Mouse (Mus musculus) limb, embryonic 14.5 days (tissue): ENCODE data around the gene Olfr1392. TPM values are rescaled to one million over a fixed set of nuclear protein-coding genes. Genes with fewer than 3 reads are reported as not detected.

Source experiments
- ATAC-seq: fragments of 200-750 bp; cut with Nextera tagmentation; 2 replicates; pipeline ENCODE4 v1.8.0; 2017; ENCODE audit warnings: low read depth, moderate number of reproducible peaks, moderate TSS enrichment; ENCODE audit not compliant: low FRiP score
- DNase-seq: peaks from one replicate; pipeline ENCODE4 v3.0.0-alpha.2; 2015; ENCODE audit warnings: low spot score
- H3K27ac ChIP-seq: fragments of 300-500 bp; sonication (generic); replicated peaks from 2 replicates; pipeline ENCODE4 v1.5.1; 2014; ENCODE audit warnings: low read depth, mild to moderate bottlenecking, low read length, moderate library complexity, mixed read lengths
- H3K27me3 ChIP-seq: fragments of 300-500 bp; sonication (generic); 2 replicates; pipeline ENCODE4 v1.6.1; 2014; ENCODE audit warnings: low read length, mixed read lengths; ENCODE audit not compliant: control insufficient read depth, insufficient read depth
- H3K36me3 ChIP-seq: fragments of 300-500 bp; sonication (generic); 2 replicates; pipeline ENCODE4 v1.6.1; 2014; ENCODE audit warnings: mild to moderate bottlenecking, low read length, moderate library complexity, mixed read lengths; ENCODE audit not compliant: control insufficient read depth, insufficient read depth
- H3K4me1 ChIP-seq: fragments of 300-500 bp; sonication (generic); 2 replicates; pipeline ENCODE4 v1.6.1; 2014; ENCODE audit warnings: antibody characterized with exemption, low read length, mixed read lengths; ENCODE audit not compliant: control insufficient read depth, insufficient read depth
- H3K4me2 ChIP-seq: fragments of 300-500 bp; sonication (generic); replicated peaks from 2 replicates; pipeline ENCODE4 v1.6.1; 2014; ENCODE audit warnings: low read depth, mild to moderate bottlenecking, low read length, moderate library complexity; ENCODE audit not compliant: severe bottlenecking
- H3K4me3 ChIP-seq: fragments of 300-500 bp; sonication (generic); replicated peaks from 2 replicates; pipeline ENCODE4 v1.5.1; 2014; ENCODE audit warnings: low read length
- H3K9ac ChIP-seq: fragments of 300-500 bp; sonication (generic); 2 replicates; pipeline ENCODE4 v1.6.1; 2014; ENCODE audit warnings: mild to moderate bottlenecking, low read depth, low read length, moderate library complexity; ENCODE audit not compliant: severe bottlenecking
- H3K9me3 ChIP-seq: fragments of 300-500 bp; sonication (generic); 2 replicates; pipeline ENCODE4 v1.6.1; 2016; ENCODE audit warnings: low read length; ENCODE audit not compliant: control insufficient read depth
- POLR2A ChIP-seq: fragments of 200-500 bp; IDR thresholded peaks from 2 replicates; pipeline ENCODE4 v1.8.0; 2012; ENCODE audit warnings: inconsistent platforms, mild to moderate bottlenecking, moderate library complexity, borderline replicate concordance; ENCODE audit not compliant: insufficient read depth, insufficient read length; ENCODE audit errors: extremely low read depth
- WGBS: fragments of 180-500 bp; shearing (Covaris S2); extraction: QIAGEN DNeasy Blood & Tissue Kit; methylation state at CpG from one replicate; pipeline ENCODE4 v1.1.7; 2014; 5-methylcytosine and 5-hydroxymethylcytosine counted together
- polyA plus RNA-seq, 2 experiments: library from polyadenylated mRNA; depleted of rRNA in 1 of 2; stranded (reverse) in 1 of 2; unstranded in 1 of 2; fragments of >200 nt; fragmentation: Nextera tagmentation in 1 of 2; extraction: Ambion mirVana in 1 of 2; gene quantifications; 2 replicates each; pipeline versions ENCODE4 v1.2.1 to v1.2.3; 2012 to 2014

The Olfr1392 gene
- polyA plus RNA-seq, 2 experiments: 0.06 to 0.18 TPM

DNA sequence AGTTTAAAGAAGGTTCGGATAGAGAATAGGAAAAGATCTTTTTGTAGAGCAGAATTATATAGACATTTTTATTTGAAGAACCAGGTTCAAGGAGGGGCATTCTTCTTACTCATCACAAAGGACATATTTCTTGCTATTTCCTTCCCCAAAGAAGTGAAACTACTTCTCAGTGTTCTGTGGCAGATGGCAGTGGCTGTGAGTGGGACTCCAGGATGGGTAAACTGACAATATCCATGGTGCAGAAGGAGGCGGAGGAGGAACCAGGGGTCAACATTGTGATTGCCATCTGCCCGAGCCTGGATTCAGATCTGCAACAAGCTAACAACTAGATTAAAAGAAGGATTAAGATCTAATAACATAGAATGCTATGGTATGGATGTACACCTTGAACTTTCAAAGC is 41.6 kb downstream of the Olfr1392 start:
- WGBS: 82% methylated on average over 3 of the region's 3 CpGs
- ATAC-seq: no peak
- no peaks in the 10 kb centered on the region for H3K4me1 ChIP-seq

GRCm38 (mm10) chr11:49329686-49330085 is 44.6 kb downstream of the Olfr1392 start:
- WGBS: 64% methylated on average over 1 of the region's 1 CpGs
- Histone ChIP-seq H3K9ac (no peak overlapping the region), H3K4me1 (no peaks in the 10 kb centered on the region), H3K27ac (no peak overlapping the region), H3K4me3 (no peak overlapping the region), H3K4me2 (no peak overlapping the region), H3K9me3 (no peaks in the 10 kb centered on the region), H3K27me3 (no peaks in the 10 kb centered on the region), H3K36me3 (no peaks in the 10 kb centered on the region)
- ATAC-seq: no peak
- no peak for TF ChIP-seq POLR2A
- DNase-seq: no peak

More for the DNA sequence above, 41.6 kb downstream of the Olfr1392 start:
- no peak for TF ChIP-seq POLR2A
- Histone ChIP-seq H3K4me3 (no peak overlapping the region), H3K36me3 (no peaks in the 10 kb centered on the region), H3K9ac (no peak overlapping the region), H3K27me3 (no peaks in the 10 kb centered on the region), H3K4me2 (no peak overlapping the region), H3K27ac (no peak overlapping the region), H3K9me3 (no peaks in the 10 kb centered on the region)
- no peak for DNase-seq

DNA sequence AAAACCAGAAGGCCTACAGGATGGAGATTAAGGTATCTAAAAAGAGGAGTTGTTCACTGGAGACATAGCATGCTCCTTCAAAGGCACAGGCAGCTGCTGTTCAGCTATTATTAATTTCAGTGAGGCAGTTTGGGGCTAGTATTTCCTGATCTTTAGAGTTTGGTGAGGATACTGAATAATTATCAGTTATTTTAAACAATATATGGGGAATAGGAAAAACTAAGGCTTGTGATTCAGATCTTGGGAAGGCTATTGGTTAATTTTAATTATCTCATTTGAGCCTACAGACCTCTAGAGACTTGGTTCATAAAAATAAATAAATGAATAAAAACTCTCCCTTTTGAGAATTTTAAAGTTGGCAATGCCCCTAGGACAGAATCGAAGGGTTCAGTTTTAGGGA is 49.8 kb downstream of the Olfr1392 start, which contains the start of gene Olfr1390:
TSS of gene Olfr1390 (plus strand) at position 301 of the 400 bp plus-strand sequence.
- H3K4me2 ChIP-seq: no peak within 1 kb of the TSS
- no peak within 1 kb of the TSS for H3K27ac ChIP-seq
- H3K9me3 ChIP-seq: no peaks in the 10 kb centered on the region
- 77% methylated on average over 1 of the region's 1 CpGs for WGBS
- H3K36me3 ChIP-seq: no peaks in the 10 kb centered on the region
- H3K4me1 ChIP-seq: no peaks in the 10 kb centered on the region
- no peak for TF ChIP-seq POLR2A
- DNase-seq: no peak
- no peak within 1 kb of the TSS for H3K9ac ChIP-seq
- no peak for ATAC-seq
- H3K4me3 ChIP-seq: no peak within 1 kb of the TSS
- no peaks in the 10 kb centered on the region for H3K27me3 ChIP-seq

DNA sequence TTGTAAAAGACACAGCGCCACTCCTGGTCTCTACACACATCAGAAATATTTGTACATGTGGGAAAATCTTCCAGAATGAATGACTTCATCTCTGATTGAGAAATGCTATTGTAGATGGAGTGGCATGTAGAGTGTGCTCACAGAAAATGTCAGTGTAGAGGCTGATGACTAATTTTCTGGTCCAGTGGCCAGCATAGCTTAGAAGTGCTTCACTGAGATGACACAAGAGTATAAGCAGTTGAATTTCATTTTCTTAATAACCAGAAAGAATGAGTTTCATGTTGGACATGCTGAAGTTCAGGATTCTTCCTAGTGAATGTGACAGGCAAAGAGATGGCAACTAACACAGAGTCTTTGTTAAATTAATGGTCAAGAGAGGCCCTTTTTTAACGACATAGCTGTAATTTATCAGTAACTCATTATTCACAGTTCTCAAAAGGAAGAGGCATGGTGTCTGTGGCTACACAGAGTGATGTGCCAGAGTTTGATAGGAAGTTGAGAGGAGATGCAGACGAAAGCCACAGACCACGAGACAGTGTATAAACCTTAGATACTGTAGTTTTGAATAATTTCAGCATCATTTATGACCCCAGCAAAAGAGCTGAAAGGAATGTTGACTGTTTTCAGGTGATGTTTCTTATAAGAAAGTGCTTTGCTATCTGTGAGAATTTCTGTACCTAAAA is 52.2 kb downstream of the Olfr1392 start:
- Histone ChIP-seq H3K9me3 (no peaks in the 10 kb centered on the region), H3K9ac (no peak overlapping the region), H3K4me3 (no peak overlapping the region), H3K27me3 (no peaks in the 10 kb centered on the region), H3K36me3 (no peaks in the 10 kb centered on the region), H3K4me1 (no peaks in the 10 kb centered on the region), H3K27ac (no peak overlapping the region), H3K4me2 (no peak overlapping the region)
- TF ChIP-seq POLR2A: no peak
- no peak for DNase-seq
- 74% methylated on average over 4 of the region's 4 CpGs for WGBS
- ATAC-seq: no peak

Other genes with a start within 250 kb of the Olfr1392 start
- 0.24 and 0.50 TPM in 2 replicates for gene 9930111J21Rik2, start 234.0 kb upstream of the Olfr1392 start, polyA plus RNA-seq (2012; rRNA removed)
- gene 9930111J21Rik2, start 234.0 kb upstream of the Olfr1392 start, polyA plus RNA-seq (2014; fragmentation: Nextera tagmentation; extraction: Ambion mirVana): 0.12 and 0.64 TPM in 2 replicates
- 0.09 and 0.12 TPM in 2 replicates for gene Tgtp2, start 221.1 kb upstream of the Olfr1392 start, polyA plus RNA-seq (2012; rRNA removed)
- 0.18 and 0.33 TPM in 2 replicates for gene Tgtp2, start 221.1 kb upstream of the Olfr1392 start, polyA plus RNA-seq (2014; fragmentation: Nextera tagmentation; extraction: Ambion mirVana)
- gene Ifi47, start 208.7 kb upstream of the Olfr1392 start, polyA plus RNA-seq (2012; rRNA removed): 0.83 and 1.0 TPM in 2 replicates
- gene Ifi47, start 208.7 kb upstream of the Olfr1392 start, polyA plus RNA-seq (2014; fragmentation: Nextera tagmentation; extraction: Ambion mirVana): 0.72 and 1.2 TPM in 2 replicates
- 0.10 and 0.14 TPM in 2 replicates for gene Olfr1396, start 170.4 kb upstream of the Olfr1392 start, polyA plus RNA-seq (2012; rRNA removed)
- gene Olfr1396, start 170.4 kb upstream of the Olfr1392 start, polyA plus RNA-seq (2014; fragmentation: Nextera tagmentation; extraction: Ambion mirVana): 0.11 TPM in 1 of 2 replicates, not detected in the other
- gene Olfr1395, start 143.0 kb upstream of the Olfr1392 start, polyA plus RNA-seq (2012; rRNA removed): not detected in 2 replicates
- gene Olfr1395, start 143.0 kb upstream of the Olfr1392 start, polyA plus RNA-seq (2014; fragmentation: Nextera tagmentation; extraction: Ambion mirVana): not detected in 2 replicates
- not detected in 2 replicates for gene Olfr1394, start 130.9 kb upstream of the Olfr1392 start, polyA plus RNA-seq (2012; rRNA removed)
- gene Olfr1394, start 130.9 kb upstream of the Olfr1392 start, polyA plus RNA-seq (2014; fragmentation: Nextera tagmentation; extraction: Ambion mirVana): not detected in 2 replicates
- 2.0 and 2.2 TPM in 2 replicates for gene Btnl9, start 98.1 kb upstream of the Olfr1392 start, polyA plus RNA-seq (2012; rRNA removed)
- 0.58 and 1.7 TPM in 2 replicates for gene Btnl9, start 98.1 kb upstream of the Olfr1392 start, polyA plus RNA-seq (2014; fragmentation: Nextera tagmentation; extraction: Ambion mirVana)
- gene Zfp62, start 82.0 kb upstream of the Olfr1392 start, polyA plus RNA-seq (2012; rRNA removed): 14.9 and 22.1 TPM in 2 replicates
- gene Zfp62, start 82.0 kb upstream of the Olfr1392 start, polyA plus RNA-seq (2014; fragmentation: Nextera tagmentation; extraction: Ambion mirVana): 38.0 and 43.1 TPM in 2 replicates
- gene Mgat1, start 41.1 kb upstream of the Olfr1392 start, polyA plus RNA-seq (2012; rRNA removed): 83.7 and 117 TPM in 2 replicates
- gene Mgat1, start 41.1 kb upstream of the Olfr1392 start, polyA plus RNA-seq (2014; fragmentation: Nextera tagmentation; extraction: Ambion mirVana): 64.7 and 68.0 TPM in 2 replicates
- 0.09 and 0.26 TPM in 2 replicates for gene Olfr1393, start 7.0 kb upstream of the Olfr1392 start, polyA plus RNA-seq (2012; rRNA removed)
- not detected in 2 replicates for gene Olfr1393, start 7.0 kb upstream of the Olfr1392 start, polyA plus RNA-seq (2014; fragmentation: Nextera tagmentation; extraction: Ambion mirVana)
- not detected in 2 replicates for gene Olfr10, start 19.5 kb downstream of the Olfr1392 start, polyA plus RNA-seq (2012; rRNA removed)
- not detected in 2 replicates for gene Olfr10, start 19.5 kb downstream of the Olfr1392 start, polyA plus RNA-seq (2014; fragmentation: Nextera tagmentation; extraction: Ambion mirVana)
- gene Olfr1391, start 37.5 kb downstream of the Olfr1392 start, polyA plus RNA-seq (2012; rRNA removed): not detected in 2 replicates
- gene Olfr1391, start 37.5 kb downstream of the Olfr1392 start, polyA plus RNA-seq (2014; fragmentation: Nextera tagmentation; extraction: Ambion mirVana): not detected in 2 replicates
- not detected in 2 replicates for gene Olfr1390, start 49.9 kb downstream of the Olfr1392 start, polyA plus RNA-seq (2012; rRNA removed)
- not detected in 2 replicates for gene Olfr1390, start 49.9 kb downstream of the Olfr1392 start, polyA plus RNA-seq (2014; fragmentation: Nextera tagmentation; extraction: Ambion mirVana)
- not detected in 2 replicates for gene Olfr1389, start 137.8 kb downstream of the Olfr1392 start, polyA plus RNA-seq (2012; rRNA removed)
- not detected in 2 replicates for gene Olfr1389, start 137.8 kb downstream of the Olfr1392 start, polyA plus RNA-seq (2014; fragmentation: Nextera tagmentation; extraction: Ambion mirVana)
- 0.11 and 0.19 TPM in 2 replicates for gene Olfr1388, start 151.3 kb downstream of the Olfr1392 start, polyA plus RNA-seq (2012; rRNA removed)
- gene Olfr1388, start 151.3 kb downstream of the Olfr1392 start, polyA plus RNA-seq (2014; fragmentation: Nextera tagmentation; extraction: Ambion mirVana): 0.06 and 0.15 TPM in 2 replicates
- not detected in 2 replicates for gene Olfr1387, start 170.1 kb downstream of the Olfr1392 start, polyA plus RNA-seq (2012; rRNA removed)
- gene Olfr1387, start 170.1 kb downstream of the Olfr1392 start, polyA plus RNA-seq (2014; fragmentation: Nextera tagmentation; extraction: Ambion mirVana): not detected in 2 replicates
- not detected in 2 replicates for gene Olfr1386, start 179.8 kb downstream of the Olfr1392 start, polyA plus RNA-seq (2012; rRNA removed)
- not detected in 2 replicates for gene Olfr1386, start 179.8 kb downstream of the Olfr1392 start, polyA plus RNA-seq (2014; fragmentation: Nextera tagmentation; extraction: Ambion mirVana)
- gene Olfr1385, start 203.8 kb downstream of the Olfr1392 start, polyA plus RNA-seq (2012; rRNA removed): not detected in 2 replicates
- gene Olfr1385, start 203.8 kb downstream of the Olfr1392 start, polyA plus RNA-seq (2014; fragmentation: Nextera tagmentation; extraction: Ambion mirVana): not detected in 2 replicates
- not detected in 2 replicates for gene Olfr1384, start 221.4 kb downstream of the Olfr1392 start, polyA plus RNA-seq (2012; rRNA removed)
- not detected in 2 replicates for gene Olfr1384, start 221.4 kb downstream of the Olfr1392 start, polyA plus RNA-seq (2014; fragmentation: Nextera tagmentation; extraction: Ambion mirVana)
- not detected in 2 replicates for gene Olfr1383, start 234.4 kb downstream of the Olfr1392 start, polyA plus RNA-seq (2012; rRNA removed)
- gene Olfr1383, start 234.4 kb downstream of the Olfr1392 start, polyA plus RNA-seq (2014; fragmentation: Nextera tagmentation; extraction: Ambion mirVana): not detected in 2 replicates
- gene Olfr1382, start 243.0 kb downstream of the Olfr1392 start, polyA plus RNA-seq (2012; rRNA removed): not detected in 2 replicates
- gene Olfr1382, start 243.0 kb downstream of the Olfr1392 start, polyA plus RNA-seq (2014; fragmentation: Nextera tagmentation; extraction: Ambion mirVana): not detected in 2 replicates